Mouse (Mus musculus) embryo, embryonic 11 days (tissue): Measurements from ENCODE around the gene Phf20.
A peak's percentile ranks its signal among the peaks of the same experiment; 100 is the strongest.
"Not testable (repeated sequence)": the region's sequence is repeated elsewhere in the genome, so short reads cannot be mapped to it uniquely, and the experiment has no call there.

Experiments
- DNase-seq: peaks from one replicate; pipeline ENCODE4 v3.0.0-alpha.2; 2015

Gene Phf20

GRCm38 (mm10) chr2:156196302-156197128 lies at the start of gene Phf20:
Phf20 (plus strand) TSS chr2:156196466.
- peak; percentile 98 for DNase-seq

- DNase-seq: no peak
Observed at GRCm38 (mm10) chr2:156147316-156147915, 48.9 kb upstream of the Phf20 start.

- DNase-seq: no peak
Observed at GRCm38 (mm10) chr2:156151538-156151937, 44.7 kb upstream of the Phf20 start.

GRCm38 (mm10) chr2:156165478-156165877 lies 30.8 kb upstream of the Phf20 start:
- DNase-seq: no peak

- no peak for DNase-seq
Observed at GRCm38 (mm10) chr2:156166557-156166956, 29.7 kb upstream of the Phf20 start.

- DNase-seq: no peak
Observed at GRCm38 (mm10) chr2:156177079-156177478, 19.2 kb upstream of the Phf20 start.

GRCm38 (mm10) chr2:156177651-156178050 lies 18.6 kb upstream of the Phf20 start:
- DNase-seq: no peak

- peak; percentile 93 for DNase-seq
Observed at GRCm38 (mm10) chr2:156179046-156179795, 17.0 kb upstream of the Phf20 start.

GRCm38 (mm10) chr2:156179796-156180093 lies 16.5 kb upstream of the Phf20 start:
- DNase-seq: no peak

- peak; percentile 99 for DNase-seq
Observed at GRCm38 (mm10) chr2:156180094-156180821, 16.0 kb upstream of the Phf20 start, which contains the start of gene Rbm39. Rbm39 (minus strand) TSS chr2:156180238.

GRCm38 (mm10) chr2:156180824-156181590 lies 15.3 kb upstream of the Phf20 start:
- no peak for DNase-seq

- DNase-seq: no peak
Observed at GRCm38 (mm10) chr2:156181592-156181991, 14.7 kb upstream of the Phf20 start.

GRCm38 (mm10) chr2:156189241-156189640 lies 7.0 kb upstream of the Phf20 start:
- DNase-seq: not testable (repeated sequence)

GRCm38 (mm10) chr2:156190004-156190896 lies 6.0 kb upstream of the Phf20 start:
- no peak for DNase-seq

GRCm38 (mm10) chr2:156191540-156191939 lies 4.7 kb upstream of the Phf20 start:
- no peak for DNase-seq

GRCm38 (mm10) chr2:156192068-156192467 lies 4.2 kb upstream of the Phf20 start:
- DNase-seq: no peak

- no peak for DNase-seq
Observed at GRCm38 (mm10) chr2:156193066-156193862, 3.0 kb upstream of the Phf20 start.

- DNase-seq: no peak
Observed at GRCm38 (mm10) chr2:156194571-156194970, 1.7 kb upstream of the Phf20 start.

GRCm38 (mm10) chr2:156197129-156197911 lies 1.1 kb downstream of the Phf20 start:
- no peak for DNase-seq
